Mouse (Mus musculus): ENCODE results near the gene Dclk1. TPM values are rescaled to one million over a fixed set of nuclear protein-coding genes. Genes with fewer than 3 reads are reported as not detected.

Dclk1 gene
- polyA plus RNA-seq, 1 experiment from 2014 or later = 11.8 TPM

DNA sequence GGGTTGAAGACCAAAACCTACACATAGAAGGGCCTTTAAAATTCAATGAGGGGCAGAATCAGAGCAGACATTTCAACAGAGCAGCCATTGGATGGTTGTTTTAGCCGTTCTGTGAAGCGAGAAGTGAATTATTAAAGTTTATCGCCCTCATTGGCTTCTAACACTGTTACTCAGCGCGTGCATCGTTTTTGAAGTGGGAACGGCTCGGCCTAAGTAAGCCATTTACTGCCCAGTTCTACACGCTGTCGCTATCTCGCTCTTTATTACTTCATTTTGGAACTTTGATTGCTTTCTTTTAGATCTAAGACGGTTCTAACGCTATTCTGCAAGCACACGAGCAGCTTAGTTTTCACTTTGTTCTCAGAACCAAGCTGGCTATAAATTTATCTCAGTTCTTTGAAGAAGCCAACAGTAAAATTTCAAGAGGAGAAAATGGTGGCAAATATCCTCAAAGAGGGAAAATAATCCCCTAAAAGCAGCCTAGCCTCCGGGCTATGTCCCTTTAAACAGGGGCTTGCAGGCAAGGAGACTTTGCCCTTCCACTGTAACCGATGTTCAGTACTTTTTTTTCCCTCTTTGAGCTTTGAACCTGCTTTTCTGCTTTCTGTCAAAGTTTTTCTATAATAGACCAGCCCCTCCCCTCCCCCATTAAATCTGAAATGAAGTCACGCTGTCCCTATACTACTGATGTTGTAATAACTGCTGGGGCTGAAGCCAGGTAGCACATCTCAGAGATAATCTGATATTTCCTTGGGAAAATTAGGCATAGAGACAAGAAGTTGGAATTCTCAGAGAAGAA, 290.2 kb downstream of the Dclk1 start:
- H3K36me3 ChIP-seq (ENCODE audit: control insufficient read depth, insufficient read depth, low read length) = no peaks in the 10 kb centered on the region
- H3K4me3 ChIP-seq (replicated peaks; ENCODE audit: low read length) = no peak overlapping the region
- no peak overlapping the region for H3K4me2 ChIP-seq (ENCODE audit: low read depth, low read length)
- no peak overlapping the region for H3K27ac ChIP-seq (ENCODE audit: low read length)
- no peaks in the 10 kb centered on the region for H3K4me1 ChIP-seq (ENCODE audit: control insufficient read depth, insufficient read depth, low read length)
- H3K27me3 ChIP-seq (ENCODE audit: control insufficient read depth, insufficient read depth, low read length) = no peaks in the 10 kb centered on the region
- no peak for ATAC-seq (ENCODE audit: insufficient read depth, low FRiP score)
- WGBS = 84% methylated on average over 17 of the region's 17 CpGs
- no peak overlapping the region for H3K9ac ChIP-seq (ENCODE audit: low read length)
- no peaks in the 10 kb centered on the region for H3K9me3 ChIP-seq (replicated peaks; ENCODE audit: control insufficient read depth, low read length)

DNA sequence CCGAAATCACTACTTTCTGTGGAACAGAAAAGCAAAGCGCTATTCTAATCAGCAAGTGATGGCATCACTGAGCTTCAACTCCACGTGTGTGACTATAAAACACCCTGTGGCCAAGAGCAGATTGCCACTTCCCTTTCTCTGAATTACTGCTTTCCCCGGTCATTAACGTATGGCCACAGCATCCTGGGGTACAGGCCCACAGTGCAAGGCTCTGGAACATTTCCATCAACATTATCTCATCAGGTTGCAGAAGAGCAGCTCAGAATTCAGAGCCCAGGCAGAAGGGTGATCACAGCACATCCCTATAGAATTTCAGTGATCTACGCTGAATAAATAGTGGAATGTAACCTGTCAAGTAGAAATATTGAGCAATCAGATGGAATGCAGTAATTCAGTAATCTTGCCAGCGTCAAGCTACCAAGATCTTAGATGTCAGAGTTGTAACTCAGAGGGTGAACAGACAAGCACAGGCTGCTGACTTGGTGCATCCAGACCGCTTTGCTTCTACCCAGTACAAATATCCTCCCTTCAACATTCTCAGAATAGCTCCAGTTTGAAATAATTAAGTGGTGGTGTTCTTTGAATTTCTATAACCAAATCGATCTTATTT, 293.5 kb downstream of the Dclk1 start:
- Histone ChIP-seq H3K27ac (ENCODE audit: low read length) (no peak overlapping the region), H3K4me1 (ENCODE audit: control insufficient read depth, insufficient read depth, low read length) (no peaks in the 10 kb centered on the region), H3K4me2 (ENCODE audit: low read depth, low read length) (no peak overlapping the region), H3K9ac (ENCODE audit: low read length) (no peak overlapping the region), H3K27me3 (ENCODE audit: control insufficient read depth, insufficient read depth, low read length) (no peaks in the 10 kb centered on the region), H3K36me3 (ENCODE audit: control insufficient read depth, insufficient read depth, low read length) (no peaks in the 10 kb centered on the region), H3K4me3 (replicated peaks; ENCODE audit: low read length) (no peak overlapping the region), H3K9me3 (replicated peaks; ENCODE audit: control insufficient read depth, low read length) (no peaks in the 10 kb centered on the region)
- WGBS = 70% methylated on average over 9 of the region's 9 CpGs
- ATAC-seq (ENCODE audit: insufficient read depth, low FRiP score) = no peak

DNA sequence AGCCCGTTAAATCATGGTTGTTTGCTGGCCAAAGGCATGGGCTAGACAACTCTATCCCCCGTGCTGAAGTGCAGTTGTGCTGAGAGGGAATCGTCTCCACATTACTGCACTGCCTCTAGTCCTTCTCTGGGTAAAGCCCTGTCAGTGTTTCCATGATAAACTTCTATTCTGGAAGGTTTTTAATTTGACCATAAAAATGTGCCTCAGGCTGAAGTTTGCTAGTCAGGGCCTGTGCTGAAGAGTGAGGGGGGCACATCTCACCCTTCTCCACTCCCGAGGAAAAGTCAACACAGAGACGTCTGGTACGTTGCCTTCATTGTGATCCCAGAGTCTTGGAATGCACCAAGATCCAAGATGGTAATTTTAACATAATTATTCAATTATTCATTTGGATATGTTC, 294.7 kb downstream of the Dclk1 start:
- H3K9me3 ChIP-seq (replicated peaks; ENCODE audit: control insufficient read depth, low read length) = no peaks in the 10 kb centered on the region

DNA sequence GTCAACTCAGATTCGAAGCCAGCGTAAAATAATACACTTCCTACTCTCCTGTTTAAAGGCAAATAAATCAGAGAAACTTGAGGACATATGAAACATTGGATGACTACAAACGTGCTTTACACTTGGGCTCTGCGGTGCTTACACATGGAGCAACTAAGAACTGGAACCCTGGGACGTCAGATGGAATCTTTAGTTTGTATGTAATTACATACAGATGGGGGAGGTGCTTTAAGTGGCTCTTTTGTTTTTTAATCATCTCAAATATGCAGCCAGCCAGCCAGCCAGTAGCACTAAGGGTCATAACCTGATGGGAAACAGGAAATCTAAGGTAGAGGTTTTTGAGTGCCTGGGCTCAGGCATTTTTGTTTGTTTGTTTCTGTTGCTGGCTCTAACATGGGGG, 295.6 kb downstream of the Dclk1 start:
- H3K4me1 ChIP-seq (ENCODE audit: control insufficient read depth, insufficient read depth, low read length) = peaks cover 3% of the 10 kb centered on the region; the same call in 1 of the 2 replicates
- H3K4me2 ChIP-seq (ENCODE audit: low read depth, low read length) = no peak overlapping the region
- no peaks in the 10 kb centered on the region for H3K9me3 ChIP-seq (replicated peaks; ENCODE audit: control insufficient read depth, low read length)
- ATAC-seq (ENCODE audit: insufficient read depth, low FRiP score) = no peak
- H3K27ac ChIP-seq (ENCODE audit: low read length) = no peak overlapping the region
- H3K36me3 ChIP-seq (ENCODE audit: control insufficient read depth, insufficient read depth, low read length) = no peaks in the 10 kb centered on the region
- H3K27me3 ChIP-seq (ENCODE audit: control insufficient read depth, insufficient read depth, low read length) = no peaks in the 10 kb centered on the region
- H3K4me3 ChIP-seq (replicated peaks; ENCODE audit: low read length) = no peak overlapping the region
- H3K9ac ChIP-seq (ENCODE audit: low read length) = no peak overlapping the region
- WGBS = 65% methylated on average over 5 of the region's 5 CpGs

More for the DNA sequence above, 294.7 kb downstream of the Dclk1 start:
- H3K27ac ChIP-seq (ENCODE audit: low read length) = no peak overlapping the region
- WGBS = 39% methylated on average over 6 of the region's 6 CpGs
- ATAC-seq (ENCODE audit: insufficient read depth, low FRiP score) = no peak
- H3K36me3 ChIP-seq (ENCODE audit: control insufficient read depth, insufficient read depth, low read length) = no peaks in the 10 kb centered on the region
- no peaks in the 10 kb centered on the region for H3K4me1 ChIP-seq (ENCODE audit: control insufficient read depth, insufficient read depth, low read length)
- H3K9ac ChIP-seq (ENCODE audit: low read length) = no peak overlapping the region
- no peak overlapping the region for H3K4me3 ChIP-seq (replicated peaks; ENCODE audit: low read length)
- H3K4me2 ChIP-seq (ENCODE audit: low read depth, low read length) = no peak overlapping the region
- no peaks in the 10 kb centered on the region for H3K27me3 ChIP-seq (ENCODE audit: control insufficient read depth, insufficient read depth, low read length)

DNA sequence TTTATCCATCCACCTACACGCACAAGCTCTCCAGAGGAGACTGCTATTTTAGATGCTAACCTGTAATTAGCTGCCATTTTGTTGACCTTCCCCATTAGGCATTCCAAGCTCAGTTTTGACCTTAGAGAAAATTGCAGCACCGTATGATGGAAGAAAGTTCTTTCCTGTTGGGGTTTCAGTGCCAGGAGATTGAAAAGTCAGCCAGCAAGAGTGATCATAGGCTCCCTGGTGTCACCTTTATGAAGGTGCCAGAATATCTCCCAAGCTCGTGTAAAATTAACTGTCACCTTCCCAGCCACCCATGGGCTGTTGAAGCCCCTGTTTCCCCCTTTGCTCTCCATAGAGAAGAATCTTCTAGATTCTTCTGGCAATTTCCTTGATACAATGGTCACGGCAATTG, 297.2 kb downstream of the Dclk1 start:
- Histone ChIP-seq H3K9me3 (replicated peaks; ENCODE audit: control insufficient read depth, low read length) (no peaks in the 10 kb centered on the region), H3K27ac (ENCODE audit: low read length) (no peak overlapping the region), H3K4me3 (replicated peaks; ENCODE audit: low read length) (no peak overlapping the region), H3K4me1 (ENCODE audit: control insufficient read depth, insufficient read depth, low read length) (peaks cover 6% of the 10 kb centered on the region; the same call in 1 of the 2 replicates), H3K27me3 (ENCODE audit: control insufficient read depth, insufficient read depth, low read length) (no peaks in the 10 kb centered on the region), H3K36me3 (ENCODE audit: control insufficient read depth, insufficient read depth, low read length) (no peaks in the 10 kb centered on the region), H3K4me2 (ENCODE audit: low read depth, low read length) (no peak overlapping the region), H3K9ac (ENCODE audit: low read length) (no peak overlapping the region)
- 70% methylated on average over 4 of the region's 4 CpGs for WGBS
- ATAC-seq (ENCODE audit: insufficient read depth, low FRiP score) = no peak

DNA sequence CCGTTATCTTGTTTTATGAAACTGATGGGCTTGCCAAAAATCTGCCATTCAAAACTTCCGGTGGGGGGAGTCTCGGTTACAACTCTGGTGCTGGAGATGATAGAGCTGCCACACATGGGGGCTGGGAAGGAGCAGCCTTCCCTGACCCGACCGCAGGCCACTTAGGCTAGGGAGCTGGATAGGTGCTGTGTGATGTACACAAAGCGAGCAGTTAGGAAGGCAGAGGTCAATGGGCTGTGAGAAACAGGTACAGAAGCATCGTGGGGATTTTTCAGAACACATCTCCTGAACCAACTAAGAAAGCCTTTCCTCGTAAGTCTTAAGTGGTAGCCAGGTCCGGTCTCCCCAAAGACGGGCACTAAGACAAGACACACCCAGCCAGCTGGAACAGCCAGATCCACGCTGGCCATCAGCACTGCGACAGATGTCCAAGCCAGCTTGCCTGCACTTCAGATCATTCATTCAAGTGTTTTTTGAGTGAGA, 297.7 kb downstream of the Dclk1 start:
- H3K27ac ChIP-seq (ENCODE audit: low read length) = no peak overlapping the region
- H3K9ac ChIP-seq (ENCODE audit: low read length) = no peak overlapping the region
- ATAC-seq (ENCODE audit: insufficient read depth, low FRiP score) = no peak
- WGBS = 74% methylated on average over 12 of the region's 12 CpGs
- no peaks in the 10 kb centered on the region for H3K36me3 ChIP-seq (ENCODE audit: control insufficient read depth, insufficient read depth, low read length)
- H3K4me1 ChIP-seq (ENCODE audit: control insufficient read depth, insufficient read depth, low read length) = peaks cover 6% of the 10 kb centered on the region; the same call in 1 of the 2 replicates
- no peak overlapping the region for H3K4me2 ChIP-seq (ENCODE audit: low read depth, low read length)
- H3K27me3 ChIP-seq (ENCODE audit: control insufficient read depth, insufficient read depth, low read length) = no peaks in the 10 kb centered on the region
- H3K9me3 ChIP-seq (replicated peaks; ENCODE audit: control insufficient read depth, low read length) = no peaks in the 10 kb centered on the region
- H3K4me3 ChIP-seq (replicated peaks; ENCODE audit: low read length) = no peak overlapping the region

DNA sequence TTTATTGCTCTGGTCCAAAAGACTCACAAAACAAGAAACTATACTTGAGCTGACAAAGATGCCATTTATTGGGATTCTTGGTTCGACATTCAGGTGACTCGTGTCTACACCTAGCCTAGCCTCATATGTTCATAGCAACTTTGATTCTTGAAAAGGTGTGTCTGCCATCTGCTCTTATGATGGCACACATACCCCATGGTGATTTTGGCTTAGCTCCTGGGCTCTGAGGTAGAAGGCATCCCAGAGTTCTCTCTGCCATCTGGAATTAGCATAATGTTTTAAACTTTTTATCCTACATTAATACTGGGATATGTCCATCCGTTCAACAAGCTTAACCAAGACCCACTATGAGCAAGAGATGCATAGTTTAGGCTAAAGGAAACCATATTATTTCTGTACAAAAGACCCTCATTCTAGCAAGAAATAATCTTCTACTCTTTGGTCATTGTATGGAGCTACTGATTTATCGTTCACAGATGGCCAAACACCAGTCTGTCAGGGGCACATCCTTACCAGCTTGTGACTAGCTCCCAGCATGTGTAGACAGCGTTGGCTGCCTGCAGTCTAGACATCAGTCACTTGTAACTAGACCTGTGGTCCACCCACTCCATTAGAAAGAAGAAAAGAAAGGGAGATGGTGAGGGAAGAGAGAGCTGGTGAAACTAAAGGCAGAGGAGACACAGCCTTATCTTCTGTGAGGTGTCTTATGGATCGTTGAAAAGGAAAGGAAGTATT, 298.4 kb downstream of the Dclk1 start:
- H3K27ac ChIP-seq (ENCODE audit: low read length) = no peak overlapping the region
- no peak for ATAC-seq (ENCODE audit: insufficient read depth, low FRiP score)
- 86% methylated on average over 6 of the region's 6 CpGs for WGBS
- H3K27me3 ChIP-seq (ENCODE audit: control insufficient read depth, insufficient read depth, low read length) = no peaks in the 10 kb centered on the region
- H3K4me2 ChIP-seq (ENCODE audit: low read depth, low read length) = no peak overlapping the region
- no peaks in the 10 kb centered on the region for H3K9me3 ChIP-seq (replicated peaks; ENCODE audit: control insufficient read depth, low read length)
- H3K9ac ChIP-seq (ENCODE audit: low read length) = no peak overlapping the region
- H3K36me3 ChIP-seq (ENCODE audit: control insufficient read depth, insufficient read depth, low read length) = no peaks in the 10 kb centered on the region
- H3K4me3 ChIP-seq (replicated peaks; ENCODE audit: low read length) = no peak overlapping the region
- peaks cover 6% of the 10 kb centered on the region; the same call in 1 of the 2 replicates for H3K4me1 ChIP-seq (ENCODE audit: control insufficient read depth, insufficient read depth, low read length)

DNA sequence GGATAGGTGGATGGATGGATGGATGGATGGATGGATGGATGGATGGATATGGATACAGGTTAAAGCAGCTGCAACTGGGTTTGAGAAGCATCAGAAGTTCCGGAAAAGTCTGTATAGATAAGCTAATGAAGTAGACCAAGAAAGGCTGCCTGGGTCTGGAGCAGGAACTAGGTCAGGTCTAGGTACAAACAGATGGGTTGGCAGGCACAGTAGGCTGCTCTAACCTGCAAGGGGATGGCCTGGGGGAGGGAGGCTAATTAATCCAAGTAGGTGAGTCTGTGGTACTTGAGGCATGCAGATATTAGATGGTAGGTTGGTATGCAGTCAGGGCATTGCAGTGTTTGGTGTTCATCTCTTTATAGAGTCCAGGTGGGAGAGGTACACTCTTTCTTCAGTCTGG, 299.6 kb downstream of the Dclk1 start:
- Histone ChIP-seq H3K27ac (ENCODE audit: low read length) (no peak overlapping the region), H3K27me3 (ENCODE audit: control insufficient read depth, insufficient read depth, low read length) (no peaks in the 10 kb centered on the region), H3K4me2 (ENCODE audit: low read depth, low read length) (no peak overlapping the region), H3K36me3 (ENCODE audit: control insufficient read depth, insufficient read depth, low read length) (no peaks in the 10 kb centered on the region), H3K9me3 (replicated peaks; ENCODE audit: control insufficient read depth, low read length) (no peaks in the 10 kb centered on the region), H3K9ac (ENCODE audit: low read length) (no peak overlapping the region), H3K4me1 (ENCODE audit: control insufficient read depth, insufficient read depth, low read length) (peaks cover 6% of the 10 kb centered on the region; the same call in 1 of the 2 replicates), H3K4me3 (replicated peaks; ENCODE audit: low read length) (no peak overlapping the region)
- no peak for ATAC-seq (ENCODE audit: insufficient read depth, low FRiP score)
- 100% methylated on average over 1 of the region's 1 CpGs for WGBS

DNA sequence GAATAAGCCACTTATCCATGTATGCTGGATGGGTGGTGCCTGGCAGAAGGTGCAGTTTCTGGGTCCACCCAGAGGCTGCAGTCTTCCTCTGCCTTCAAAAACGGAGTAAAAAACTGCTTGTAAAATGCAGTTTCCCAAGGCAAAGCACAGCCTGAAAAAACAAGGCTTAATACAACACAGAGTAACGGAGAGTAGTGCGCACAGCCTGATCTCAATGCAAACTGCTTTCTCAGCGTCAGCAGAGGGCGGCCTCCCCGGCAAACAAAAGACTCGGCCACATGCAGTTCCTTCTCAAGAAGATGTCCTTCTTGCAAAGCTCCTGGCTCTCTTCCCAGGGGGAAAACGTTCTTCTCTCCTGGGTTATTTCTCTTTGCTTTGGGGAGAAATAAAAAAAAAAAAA, 300.1 kb downstream of the Dclk1 start:
- H3K4me3 ChIP-seq (replicated peaks; ENCODE audit: low read length) = no peak overlapping the region

More for the DNA sequence above, 300.1 kb downstream of the Dclk1 start:
- Histone ChIP-seq H3K9ac (ENCODE audit: low read length) (no peak overlapping the region), H3K9me3 (replicated peaks; ENCODE audit: control insufficient read depth, low read length) (no peaks in the 10 kb centered on the region), H3K27me3 (ENCODE audit: control insufficient read depth, insufficient read depth, low read length) (no peaks in the 10 kb centered on the region), H3K4me1 (ENCODE audit: control insufficient read depth, insufficient read depth, low read length) (peaks cover 6% of the 10 kb centered on the region; the same call in 1 of the 2 replicates), H3K27ac (ENCODE audit: low read length) (no peak overlapping the region), H3K36me3 (ENCODE audit: control insufficient read depth, insufficient read depth, low read length) (no peaks in the 10 kb centered on the region), H3K4me2 (ENCODE audit: low read depth, low read length) (peak overlapping the region; percentile 29)
- ATAC-seq (ENCODE audit: insufficient read depth, low FRiP score) = no peak
- WGBS = 14% methylated on average over 8 of the region's 8 CpGs
